Comparison of ENCODE assay signal across 8 mouse cellular contexts in the genomic region with DNA sequence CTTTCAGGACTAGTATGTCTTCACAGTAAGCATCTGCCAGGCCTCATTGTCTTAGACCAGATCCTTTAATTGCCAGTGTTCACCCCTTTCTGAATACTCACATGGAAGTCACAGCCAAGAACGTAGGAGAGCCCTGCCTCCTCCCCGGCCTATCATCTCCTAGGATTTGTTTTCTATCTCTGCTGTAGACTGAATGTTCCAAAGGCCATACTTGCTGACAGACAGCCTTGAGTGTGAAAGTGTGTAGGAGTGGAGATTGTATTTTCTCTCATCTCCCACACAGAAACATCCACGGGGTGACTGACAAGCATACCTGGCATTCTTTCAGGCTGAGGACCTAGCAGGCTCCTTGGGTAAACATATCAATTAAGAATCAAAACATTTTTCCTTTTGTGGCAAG.
"Had no signal": no experiment of that assay in that cellular context is flagged by ENCODE, and none has a peak within 500 bp of the region (broad histone marks: within the 10 kb centered on the region; RNA-seq: fewer than 3 reads in every experiment).

No protein-coding gene starts in this region.

- DNase-seq: kidney, adult 2 months; kidney, postnatal 14 days; liver; liver, embryonic 13.5 days; liver, postnatal 0 days; lung, postnatal 14 days; retina, postnatal 1 day; thymus, postnatal 4 days had no signal
